Mouse (Mus musculus) midbrain, embryonic 15.5 days (tissue): ENCODE results near the gene Kank1. TPM values are rescaled to one million over a fixed set of nuclear protein-coding genes. Genes with fewer than 3 reads are reported as not detected.

Experiments used
- ATAC-seq: fragments of 200-750 bp; cut with Nextera tagmentation; replicated peaks from 2 replicates; pipeline ENCODE4 v1.8.0; 2017; ENCODE audit warnings: moderate TSS enrichment
- H3K27ac ChIP-seq: fragments of 300-500 bp; sonication (generic); 2 replicates; pipeline ENCODE4 v1.5.1; 2015; ENCODE audit warnings: mild to moderate bottlenecking, inconsistent platforms
- H3K27me3 ChIP-seq: fragments of 300-500 bp; sonication (generic); replicated peaks from 2 replicates; pipeline ENCODE4 v1.6.1; 2015; ENCODE audit warnings: inconsistent platforms
- H3K36me3 ChIP-seq: fragments of 300-500 bp; sonication (generic); replicated peaks from 2 replicates; pipeline ENCODE4 v1.6.1; 2015; ENCODE audit warnings: inconsistent platforms
- H3K4me1 ChIP-seq: fragments of 300-500 bp; sonication (generic); 2 replicates; pipeline ENCODE4 v1.6.1; 2015; ENCODE audit warnings: inconsistent platforms
- H3K4me2 ChIP-seq: fragments of 300-500 bp; sonication (generic); 2 replicates; pipeline ENCODE4 v1.6.1; 2015; ENCODE audit warnings: inconsistent platforms, mild to moderate bottlenecking, moderate library complexity
- H3K4me3 ChIP-seq: fragments of 300-500 bp; sonication (generic); 2 replicates; pipeline ENCODE4 v1.5.1; 2015; ENCODE audit warnings: mild to moderate bottlenecking, inconsistent platforms
- H3K9ac ChIP-seq: fragments of 300-500 bp; sonication (generic); 2 replicates; pipeline ENCODE4 v1.6.1; 2015; ENCODE audit warnings: mild to moderate bottlenecking, inconsistent platforms
- H3K9me3 ChIP-seq: fragments of 300-500 bp; sonication (generic); 2 replicates; pipeline ENCODE4 v1.6.1; 2016; ENCODE audit warnings: inconsistent platforms
- WGBS: fragments of 180-500 bp; shearing (Covaris S2); methylation state at CpG from one replicate; pipeline ENCODE4 v1.1.7; 2015; ENCODE audit warnings: mixed read lengths; 5-methylcytosine and 5-hydroxymethylcytosine counted together
- polyA plus RNA-seq: library from polyadenylated mRNA; unstranded; fragments of >200 nt; fragmentation: Nextera tagmentation; extraction: Ambion mirVana; gene quantifications from 2 replicates; pipeline ENCODE4 v1.2.1, GENCODE M21; 2015

Gene Kank1
- polyA plus RNA-seq, 1 experiment from 2014 or later = 6.6 TPM

DNA sequence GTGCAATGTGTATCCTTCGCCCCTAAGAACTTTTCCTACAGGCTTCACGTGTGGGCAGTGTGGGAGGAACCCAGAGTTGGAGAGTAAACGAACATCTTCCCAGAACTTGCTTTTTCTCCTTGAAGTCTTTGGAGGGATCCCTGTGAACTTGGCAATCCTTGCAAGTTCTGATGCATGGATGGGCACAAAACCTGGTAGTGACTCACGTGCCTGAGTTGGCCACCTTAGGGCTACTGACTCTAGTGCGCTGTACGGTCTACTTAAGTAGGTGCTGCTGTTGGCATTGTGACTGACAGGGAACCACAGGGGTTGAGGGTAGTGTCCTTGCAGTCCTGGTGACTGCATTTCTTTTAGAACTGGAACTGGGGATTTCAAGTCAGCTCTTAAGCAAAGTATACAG is 21.5 kb downstream of the Kank1 start:
- H3K4me2 ChIP-seq = no peak overlapping the region
- 91% methylated on average over 6 of the region's 6 CpGs for WGBS
- no peak for ATAC-seq
- H3K4me3 ChIP-seq = no peak overlapping the region
- no peaks in the 10 kb centered on the region for H3K36me3 ChIP-seq
- H3K9me3 ChIP-seq = no peaks in the 10 kb centered on the region
- no peaks in the 10 kb centered on the region for H3K4me1 ChIP-seq
- no peaks in the 10 kb centered on the region for H3K27me3 ChIP-seq
- no peak overlapping the region for H3K27ac ChIP-seq
- H3K9ac ChIP-seq = no peak overlapping the region

DNA sequence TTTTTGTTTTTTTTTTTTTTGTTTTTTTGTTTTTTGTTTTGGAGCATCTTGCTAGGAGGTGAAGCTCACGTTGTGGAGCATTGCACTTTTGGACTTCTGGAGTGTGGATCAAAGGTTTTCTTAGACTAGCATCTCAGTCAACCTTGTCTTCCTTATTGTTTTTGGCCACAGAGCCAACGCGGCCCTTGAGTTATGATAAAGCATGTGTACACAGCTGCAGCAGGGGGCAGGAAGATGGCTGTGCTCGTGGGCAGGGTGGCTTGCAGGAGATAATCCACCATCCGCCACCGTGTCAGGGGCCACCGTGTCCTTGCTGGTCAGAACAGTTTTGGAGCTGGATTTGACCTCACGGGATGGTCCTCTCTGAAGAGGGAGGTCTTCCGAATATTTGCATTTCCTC is 29.4 kb downstream of the Kank1 start:
- H3K27ac ChIP-seq = no peak overlapping the region
- no peaks in the 10 kb centered on the region for H3K27me3 ChIP-seq
- no peaks in the 10 kb centered on the region for H3K9me3 ChIP-seq
- 29% methylated on average over 9 of the region's 9 CpGs for WGBS
- no peaks in the 10 kb centered on the region for H3K36me3 ChIP-seq
- H3K4me1 ChIP-seq = peaks cover 5% of the 10 kb centered on the region
- H3K4me3 ChIP-seq = no peak overlapping the region
- no peak overlapping the region for H3K9ac ChIP-seq
- no peak for ATAC-seq
- H3K4me2 ChIP-seq = no peak overlapping the region

DNA sequence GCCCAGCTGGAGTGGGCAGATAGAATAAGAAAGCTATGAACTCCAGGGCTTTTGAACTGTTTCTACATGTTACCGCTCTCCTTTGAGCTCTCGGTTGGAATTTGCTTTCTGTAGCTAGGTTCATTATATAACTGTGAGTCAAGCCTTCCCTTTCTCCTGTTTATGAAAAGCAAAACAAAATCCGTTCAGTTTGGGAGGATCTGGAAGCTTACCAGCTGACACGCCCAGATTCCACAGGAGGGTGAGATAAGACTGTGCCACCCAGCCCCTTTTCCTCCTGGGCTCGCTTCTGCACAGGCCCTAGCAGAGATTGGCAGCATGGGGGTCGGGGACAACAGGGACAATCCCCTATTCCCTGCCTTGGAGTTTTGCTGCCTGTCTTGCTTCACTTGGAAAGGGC is 30.5 kb downstream of the Kank1 start:
- Histone ChIP-seq H3K27ac (no peak overlapping the region), H3K27me3 (no peaks in the 10 kb centered on the region), H3K4me1 (peaks cover 5% of the 10 kb centered on the region), H3K36me3 (no peaks in the 10 kb centered on the region), H3K4me3 (no peak overlapping the region), H3K4me2 (no peak overlapping the region), H3K9me3 (no peaks in the 10 kb centered on the region), H3K9ac (no peak overlapping the region)
- WGBS = 24% methylated on average over 6 of the region's 6 CpGs
- ATAC-seq = no peak

DNA sequence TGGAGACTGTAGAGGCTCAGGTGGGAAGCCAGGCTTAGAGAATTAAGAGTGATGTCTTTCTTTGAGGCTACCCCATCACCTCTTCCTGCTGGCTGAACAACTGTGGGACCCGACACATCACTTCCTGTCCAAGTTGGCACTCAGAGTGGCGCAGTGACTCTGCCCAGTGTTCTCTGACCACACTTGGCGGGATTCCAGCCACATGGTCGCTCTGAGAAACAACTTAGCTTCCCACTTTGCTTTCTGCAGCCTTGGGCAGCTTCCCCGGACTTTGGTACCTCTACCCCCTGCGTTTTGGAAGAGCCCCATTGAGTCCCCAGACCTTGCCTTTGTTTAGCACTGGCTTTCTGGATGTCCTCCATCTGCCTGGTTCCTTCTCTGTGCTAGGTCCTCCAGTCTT is 31.8 kb downstream of the Kank1 start:
- no peak for ATAC-seq
- Histone ChIP-seq H3K4me3 (no peak overlapping the region), H3K27ac (no peak overlapping the region), H3K36me3 (no peaks in the 10 kb centered on the region), H3K4me1 (peaks cover 5% of the 10 kb centered on the region), H3K9ac (no peak overlapping the region), H3K4me2 (no peak overlapping the region), H3K27me3 (no peaks in the 10 kb centered on the region), H3K9me3 (no peaks in the 10 kb centered on the region)
- WGBS = 90% methylated on average over 6 of the region's 6 CpGs

DNA sequence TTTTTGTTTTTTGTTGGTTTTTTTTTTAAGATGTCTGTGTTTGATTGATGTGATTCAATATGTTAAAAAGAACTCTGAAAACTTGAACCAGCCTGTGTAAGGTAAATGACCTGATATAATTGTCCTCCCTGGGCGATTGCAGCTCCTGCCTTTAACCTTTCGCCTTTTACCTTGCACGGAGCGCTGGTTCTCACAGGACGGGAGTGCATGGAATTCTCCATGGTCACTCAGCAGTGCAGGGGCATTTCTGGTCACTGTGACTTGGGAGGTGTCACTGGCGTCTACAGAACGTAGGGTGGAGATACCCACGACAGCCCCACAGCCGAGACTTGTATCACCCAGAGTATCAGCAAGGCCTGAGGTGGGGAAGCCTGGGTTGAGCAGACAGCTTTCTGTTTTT is 34.8 kb downstream of the Kank1 start:
- Histone ChIP-seq H3K9ac (no peak overlapping the region), H3K27ac (no peak overlapping the region), H3K27me3 (no peaks in the 10 kb centered on the region), H3K4me3 (no peak overlapping the region), H3K4me2 (no peak overlapping the region), H3K4me1 (peaks cover 5% of the 10 kb centered on the region), H3K9me3 (no peaks in the 10 kb centered on the region), H3K36me3 (no peaks in the 10 kb centered on the region)
- WGBS = 62% methylated on average over 9 of the region's 9 CpGs
- no peak for ATAC-seq

DNA sequence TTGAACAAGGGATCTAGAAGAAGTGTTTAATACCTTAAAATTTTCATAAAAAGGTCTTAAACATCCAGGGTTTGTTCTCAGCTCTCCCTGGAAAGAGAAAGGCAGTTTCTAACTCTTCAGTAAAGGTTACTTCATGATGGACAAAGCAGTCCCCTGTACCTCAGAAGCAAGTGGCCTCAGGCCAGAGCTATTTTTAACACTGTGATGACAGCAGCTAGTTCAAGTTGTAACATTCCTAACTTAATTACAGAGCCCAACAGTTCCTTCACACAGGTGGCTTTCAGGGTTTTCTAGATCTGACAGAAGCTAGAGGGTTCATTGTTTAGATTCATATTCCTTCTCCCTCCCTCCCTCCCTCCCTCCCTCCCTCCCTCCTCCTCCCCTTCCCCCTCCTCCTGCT is 36.4 kb downstream of the Kank1 start:
- Histone ChIP-seq H3K27ac (no peak overlapping the region), H3K4me3 (no peak overlapping the region), H3K4me2 (no peak overlapping the region), H3K9ac (no peak overlapping the region), H3K36me3 (no peaks in the 10 kb centered on the region), H3K9me3 (no peaks in the 10 kb centered on the region), H3K27me3 (no peaks in the 10 kb centered on the region), H3K4me1 (no peaks in the 10 kb centered on the region)
- ATAC-seq = no peak

DNA sequence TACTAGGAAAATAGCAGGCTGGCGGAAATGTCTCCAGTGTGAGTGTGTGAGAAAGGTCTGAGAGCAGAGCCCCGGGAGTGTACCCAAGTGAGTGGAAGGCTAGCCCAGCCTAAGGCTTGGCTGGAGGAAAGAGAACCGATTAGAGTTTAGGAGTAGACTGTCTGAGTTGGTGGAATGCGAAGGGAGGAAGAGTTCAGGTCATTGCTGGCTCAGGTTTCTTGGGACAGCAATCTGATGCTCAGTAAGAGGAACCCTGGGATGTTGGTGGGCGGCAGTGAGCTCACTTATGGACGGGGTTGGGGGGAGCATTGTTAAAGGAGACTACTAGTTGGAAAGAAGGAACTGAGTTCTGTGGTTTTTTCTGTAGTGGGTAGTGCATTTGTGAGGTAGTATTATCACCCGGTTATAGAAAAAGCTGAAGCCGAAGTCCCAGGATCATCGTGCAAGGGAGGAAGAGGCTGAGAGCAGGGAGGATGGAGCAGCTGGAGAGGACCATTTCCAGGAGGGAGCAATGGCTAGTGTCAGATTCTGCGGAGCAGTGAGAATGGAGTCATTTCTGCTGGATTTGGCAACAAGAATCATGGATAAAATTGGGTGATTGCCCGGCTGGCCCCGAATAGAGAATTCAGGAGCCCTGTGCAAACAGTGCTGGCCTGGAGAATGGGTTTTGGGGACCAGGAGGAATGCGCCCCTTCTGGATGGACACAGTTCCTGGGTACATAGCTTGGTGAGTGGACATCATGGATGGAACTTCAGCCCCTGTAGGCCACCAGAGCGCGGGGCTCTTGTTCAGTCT is 40.0 kb downstream of the Kank1 start:
- Histone ChIP-seq H3K4me2 (no peak overlapping the region), H3K27me3 (no peaks in the 10 kb centered on the region), H3K9me3 (no peaks in the 10 kb centered on the region), H3K9ac (no peak overlapping the region), H3K36me3 (no peaks in the 10 kb centered on the region), H3K4me3 (no peak overlapping the region), H3K27ac (no peak overlapping the region), H3K4me1 (no peaks in the 10 kb centered on the region)
- no peak for ATAC-seq
- WGBS = 95% methylated on average over 15 of the region's 15 CpGs

DNA sequence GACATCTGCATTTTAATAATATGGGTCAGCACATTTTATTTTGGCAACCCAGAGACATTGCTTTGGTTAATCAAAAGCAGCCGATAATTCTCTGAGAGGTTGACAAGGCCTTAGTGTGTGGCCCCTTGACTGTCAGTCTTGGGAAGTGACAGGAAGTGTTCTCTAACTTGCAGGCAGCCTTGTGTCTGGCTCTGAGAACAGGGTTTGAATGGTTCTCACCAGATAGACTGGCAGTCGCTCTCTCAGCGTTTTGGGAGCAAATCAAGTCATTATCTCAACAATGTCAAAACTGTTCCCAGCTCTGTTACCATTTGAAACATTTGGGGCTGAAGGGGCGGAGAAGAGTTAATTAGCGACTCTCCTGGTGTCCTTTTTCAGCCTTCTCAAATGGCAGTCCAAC is 41.0 kb downstream of the Kank1 start:
- no peaks in the 10 kb centered on the region for H3K9me3 ChIP-seq
- no peak overlapping the region for H3K4me2 ChIP-seq
- no peaks in the 10 kb centered on the region for H3K4me1 ChIP-seq
- ATAC-seq = no peak
- no peaks in the 10 kb centered on the region for H3K27me3 ChIP-seq
- H3K36me3 ChIP-seq = no peaks in the 10 kb centered on the region
- H3K9ac ChIP-seq = no peak overlapping the region
- H3K27ac ChIP-seq = no peak overlapping the region
- WGBS = 63% methylated on average over 5 of the region's 5 CpGs
- H3K4me3 ChIP-seq = no peak overlapping the region

DNA sequence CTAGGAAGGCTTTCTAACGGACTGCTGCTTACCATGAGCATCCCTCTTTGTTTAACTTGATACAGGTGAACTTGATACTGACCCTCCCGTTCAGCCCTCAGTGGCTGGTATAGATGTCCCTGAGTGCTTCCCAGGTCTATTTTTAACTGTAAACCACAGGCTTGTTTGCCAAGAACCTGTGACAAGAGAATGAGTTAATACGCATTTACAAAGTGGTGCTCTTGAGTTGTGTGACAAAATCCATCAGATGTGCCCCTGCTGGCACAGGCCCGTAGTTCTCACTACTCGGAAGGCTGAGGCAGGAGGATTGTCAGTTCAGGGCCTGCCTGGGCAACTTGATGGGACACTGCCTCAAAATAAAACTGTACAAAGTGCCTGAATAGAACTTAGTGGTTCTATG is 42.8 kb downstream of the Kank1 start:
- H3K9ac ChIP-seq = no peak overlapping the region
- 84% methylated on average over 5 of the region's 5 CpGs for WGBS
- ATAC-seq = no peak
- H3K4me3 ChIP-seq = no peak overlapping the region
- H3K4me1 ChIP-seq = no peaks in the 10 kb centered on the region
- H3K27ac ChIP-seq = no peak overlapping the region
- H3K9me3 ChIP-seq = no peaks in the 10 kb centered on the region
- no peaks in the 10 kb centered on the region for H3K27me3 ChIP-seq
- no peak overlapping the region for H3K4me2 ChIP-seq
- no peaks in the 10 kb centered on the region for H3K36me3 ChIP-seq

DNA sequence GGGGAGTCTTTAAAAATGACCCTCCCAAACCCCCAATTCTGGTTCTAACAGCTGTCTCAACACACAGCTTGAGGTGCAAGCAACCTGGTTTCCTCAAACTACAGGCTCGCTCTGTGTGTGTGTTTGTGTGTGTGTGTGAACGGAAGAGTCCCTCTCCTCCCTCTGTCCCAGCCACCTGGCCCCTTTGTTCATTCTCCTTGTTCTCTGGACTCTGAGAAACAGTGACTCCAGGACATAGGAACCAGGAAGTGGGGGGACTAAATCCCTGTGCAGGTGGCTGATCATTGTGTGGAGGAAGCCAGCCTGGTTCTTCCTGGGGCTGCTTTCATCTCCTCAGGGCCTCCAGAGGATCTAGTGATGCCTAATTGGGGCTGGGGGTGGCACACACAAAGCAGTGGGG is 46.9 kb downstream of the Kank1 start:
- no peak overlapping the region for H3K27ac ChIP-seq
- H3K9ac ChIP-seq = no peak overlapping the region
- no peaks in the 10 kb centered on the region for H3K27me3 ChIP-seq
- WGBS = 83% methylated on average over 2 of the region's 2 CpGs
- H3K4me2 ChIP-seq = no peak overlapping the region
- H3K36me3 ChIP-seq = no peaks in the 10 kb centered on the region
- no peaks in the 10 kb centered on the region for H3K9me3 ChIP-seq
- no peak for ATAC-seq
- H3K4me1 ChIP-seq = no peaks in the 10 kb centered on the region
- no peak overlapping the region for H3K4me3 ChIP-seq

DNA sequence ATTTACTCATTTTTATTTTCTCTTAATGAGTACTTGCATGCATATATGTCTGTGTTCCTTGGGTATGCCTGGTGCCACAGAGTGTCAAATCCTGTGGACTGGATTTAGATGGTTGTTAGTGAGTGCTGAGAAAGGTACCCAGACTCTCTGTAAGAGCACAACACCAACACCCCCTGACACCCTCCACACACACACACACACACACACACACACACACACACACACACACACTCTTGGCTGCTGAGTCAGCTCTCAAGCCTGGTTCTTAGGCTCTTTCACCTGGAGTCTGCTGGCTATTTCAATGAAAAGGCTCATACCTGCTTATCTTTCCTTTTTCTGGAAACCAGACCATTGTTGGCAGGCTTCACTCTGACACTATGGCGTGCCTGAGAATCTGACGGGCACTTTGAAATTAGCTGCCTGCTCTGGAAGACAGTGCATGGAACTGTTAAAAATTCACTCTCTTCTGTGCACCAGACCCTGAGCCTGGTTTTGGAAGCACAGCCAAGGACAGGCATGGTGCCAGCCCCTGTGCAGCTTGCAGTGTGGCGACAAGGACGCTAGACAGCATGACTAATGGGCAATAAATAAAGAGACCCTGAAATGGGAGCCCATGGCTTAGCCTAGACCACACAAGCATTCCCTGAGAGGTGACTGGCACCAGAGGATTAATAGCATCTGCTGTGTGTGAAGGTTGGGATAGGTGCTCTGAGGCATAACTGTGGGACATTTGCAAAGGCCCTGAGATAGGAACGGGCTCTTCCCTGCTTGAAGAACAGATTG is 49.2 kb downstream of the Kank1 start:
- Histone ChIP-seq H3K4me1 (no peaks in the 10 kb centered on the region), H3K36me3 (no peaks in the 10 kb centered on the region), H3K9ac (no peak overlapping the region), H3K27ac (no peak overlapping the region), H3K4me2 (no peak overlapping the region), H3K9me3 (no peaks in the 10 kb centered on the region), H3K4me3 (no peak overlapping the region), H3K27me3 (no peaks in the 10 kb centered on the region)
- 36% methylated on average over 5 of the region's 5 CpGs for WGBS
- ATAC-seq = peak; percentile 91

DNA sequence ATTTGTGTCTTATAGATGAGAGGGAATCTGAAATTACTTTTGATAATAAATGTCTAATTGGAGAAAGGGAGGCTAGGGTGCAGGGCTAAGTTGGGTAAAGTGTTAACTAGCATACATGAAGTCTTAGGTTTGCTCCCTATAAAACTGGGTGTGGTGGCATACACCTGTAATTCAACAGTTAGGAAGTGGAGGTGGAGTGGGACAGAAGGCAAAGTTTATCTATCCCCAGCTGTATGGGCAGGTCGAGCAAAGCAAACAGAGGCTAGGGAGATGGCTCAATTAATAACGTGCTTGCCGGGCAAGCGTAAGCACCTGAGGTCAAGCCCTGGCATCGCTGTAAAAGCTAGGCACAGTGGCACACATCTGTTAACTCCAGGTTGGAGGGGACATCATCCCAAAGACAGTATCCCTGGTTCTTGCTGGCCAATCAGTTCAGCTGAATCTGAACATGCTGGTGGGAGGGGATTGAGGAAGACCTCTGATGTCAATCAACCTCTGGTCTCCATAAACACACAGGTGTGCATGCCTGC is 54.3 kb downstream of the Kank1 start:
- no peaks in the 10 kb centered on the region for H3K27me3 ChIP-seq
- ATAC-seq = no peak
- H3K9me3 ChIP-seq = no peaks in the 10 kb centered on the region
- no peak overlapping the region for H3K9ac ChIP-seq
- no peak overlapping the region for H3K27ac ChIP-seq
- WGBS = 95% methylated on average over 5 of the region's 5 CpGs
- no peaks in the 10 kb centered on the region for H3K4me1 ChIP-seq
- no peaks in the 10 kb centered on the region for H3K36me3 ChIP-seq
- H3K4me2 ChIP-seq = no peak overlapping the region
- H3K4me3 ChIP-seq = no peak overlapping the region

DNA sequence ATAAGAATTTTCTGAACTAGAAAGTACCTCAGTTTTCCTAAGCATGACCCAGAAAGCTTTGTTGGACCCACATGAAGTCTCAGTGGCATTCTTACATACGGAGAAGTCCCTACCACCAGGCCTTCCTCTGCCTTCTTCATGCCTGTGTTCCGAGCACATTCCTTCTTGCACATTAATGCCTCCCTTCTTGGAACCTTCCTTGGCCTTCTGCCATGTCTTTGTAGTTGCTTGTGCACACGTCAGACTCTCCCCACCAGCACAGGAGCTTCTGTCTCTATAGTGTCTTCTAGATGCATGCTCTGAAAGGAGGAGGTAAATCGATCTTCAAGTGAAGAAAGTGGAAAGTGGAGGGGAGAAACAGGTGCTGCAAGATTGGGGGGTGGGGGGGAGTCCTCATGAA is 58.4 kb downstream of the Kank1 start:
- WGBS = 66% methylated on average over 4 of the region's 4 CpGs
- Histone ChIP-seq H3K4me2 (no peak overlapping the region), H3K9me3 (no peaks in the 10 kb centered on the region), H3K27me3 (no peaks in the 10 kb centered on the region), H3K4me3 (no peak overlapping the region), H3K9ac (no peak overlapping the region), H3K4me1 (no peaks in the 10 kb centered on the region), H3K27ac (no peak overlapping the region), H3K36me3 (no peaks in the 10 kb centered on the region)
- ATAC-seq = no peak
